Mouse (Mus musculus): ENCODE data around the gene Ccdc180. TPM values are rescaled to one million over a fixed set of nuclear protein-coding genes. Genes with fewer than 3 reads are reported as not detected.

The Ccdc180 gene
- total and polyA plus RNA-seq, 3 experiments, result 0.16 TPM; not detected in 2

DNA sequence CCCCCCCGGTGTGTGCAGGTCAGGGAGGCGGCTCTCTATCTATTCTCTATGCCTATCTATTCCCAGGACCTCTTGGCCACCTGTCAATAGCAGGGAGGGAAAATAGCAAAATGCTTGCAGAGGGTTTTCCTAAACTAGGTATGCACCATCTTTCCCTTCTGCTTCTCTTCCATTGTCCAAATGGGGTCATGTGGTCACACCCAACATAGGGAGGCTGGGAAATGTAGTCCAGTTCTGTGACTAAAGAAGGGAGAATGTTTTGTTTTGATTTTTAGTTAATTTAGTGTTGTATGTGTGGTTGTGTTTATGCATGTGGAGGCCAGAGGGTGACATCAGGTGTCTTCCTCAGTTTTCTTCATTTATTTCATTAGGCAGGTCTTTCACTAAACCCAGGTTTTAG lies 18.0 kb upstream of the Ccdc180 start:
- H3K4me3 ChIP-seq (ENCODE audit: low read depth, low read length), result no peak overlapping the region
- no peak for DNase-seq (ENCODE audit: low spot score)
- TF ChIP-seq GATA2 (IDR thresholded peaks at IDR 0.05; ENCODE audit: borderline replicate concordance, low read depth, low read length), result no peak
- TF ChIP-seq POLR2AphosphoS5 (IDR thresholded peaks at IDR 0.05; ENCODE audit: insufficient replicate concordance, low read depth, low read length), result no peak
- no peak for TF ChIP-seq TAL1 (conservative IDR thresholded peaks at IDR 0.05; ENCODE audit: low read depth, low read length)
- no peak for TF ChIP-seq CTCF (IDR thresholded peaks at IDR 0.05; ENCODE audit: low read depth, low read length)
- no peak for TF ChIP-seq GATA1 (IDR thresholded peaks at IDR 0.05; ENCODE audit: borderline replicate concordance, low read length)
- ATAC-seq (ENCODE audit: extremely low read depth, insufficient number of reproducible peaks, low FRiP score, poor library complexity, severe bottlenecking), result no peak
- peaks cover 9% of the 10 kb centered on the region for H3K9me3 ChIP-seq (replicated peaks)
- no peaks in the 10 kb centered on the region for H3K27me3 ChIP-seq (ENCODE audit: insufficient read depth, low read length)
- H3K36me3 ChIP-seq (replicated peaks), result no peaks in the 10 kb centered on the region
- H3K4me1 ChIP-seq (ENCODE audit: insufficient read depth, low read depth, low read length), result no peaks in the 10 kb centered on the region

GRCm38 (mm10) chr4:45878929-45879328 lies 11.2 kb upstream of the Ccdc180 start:
- H3K9me3 ChIP-seq (replicated peaks), result peaks cover 9% of the 10 kb centered on the region
- H3K4me3 ChIP-seq (ENCODE audit: low read depth, low read length), result no peak overlapping the region
- peak; percentile 16 for DNase-seq (ENCODE audit: low spot score)
- no peaks in the 10 kb centered on the region for H3K27me3 ChIP-seq (ENCODE audit: insufficient read depth, low read length)
- ATAC-seq (ENCODE audit: extremely low read depth, insufficient number of reproducible peaks, low FRiP score, poor library complexity, severe bottlenecking), result no peak
- H3K4me1 ChIP-seq (ENCODE audit: insufficient read depth, low read depth, low read length), result no peaks in the 10 kb centered on the region
- TF ChIP-seq CTCF (IDR thresholded peaks at IDR 0.05; ENCODE audit: low read depth, low read length) (peak; percentile 41; the same call in 1 of the 2 replicates), TAL1 (conservative IDR thresholded peaks at IDR 0.05; ENCODE audit: low read depth, low read length) (no peak)
- H3K36me3 ChIP-seq (replicated peaks), result no peaks in the 10 kb centered on the region

DNA sequence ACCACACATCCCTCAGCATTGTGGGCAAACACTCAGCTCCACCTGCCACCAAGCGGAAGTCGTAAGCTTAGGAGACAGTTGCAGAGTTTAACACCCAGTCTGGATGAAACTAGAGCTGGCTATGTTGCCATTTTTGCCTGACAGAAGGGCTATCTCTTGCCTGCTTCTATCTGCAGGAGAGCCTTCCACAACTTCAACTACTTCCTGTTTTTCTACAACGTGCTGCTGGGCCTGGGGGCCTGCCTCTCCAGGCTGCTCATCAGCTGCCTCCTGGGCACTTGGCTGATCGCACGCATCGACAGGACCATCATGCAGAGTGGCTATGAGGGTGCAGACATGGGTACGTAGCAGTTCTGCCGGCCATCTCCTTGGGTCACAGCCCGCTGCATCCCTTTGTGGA lies 7.6 kb upstream of the Ccdc180 start:
- no peaks in the 10 kb centered on the region for H3K9me3 ChIP-seq (replicated peaks)
- ATAC-seq (ENCODE audit: extremely low read depth, insufficient number of reproducible peaks, low FRiP score, poor library complexity, severe bottlenecking), result no peak
- H3K4me1 ChIP-seq (ENCODE audit: insufficient read depth, low read depth, low read length), result no peaks in the 10 kb centered on the region
- TF ChIP-seq POLR2AphosphoS5 (IDR thresholded peaks at IDR 0.05; ENCODE audit: insufficient replicate concordance, low read depth, low read length), result no peak
- TF ChIP-seq TAL1 (conservative IDR thresholded peaks at IDR 0.05; ENCODE audit: low read depth, low read length), result no peak
- no peak for TF ChIP-seq GATA1 (IDR thresholded peaks at IDR 0.05; ENCODE audit: borderline replicate concordance, low read length)
- TF ChIP-seq CTCF (IDR thresholded peaks at IDR 0.05; ENCODE audit: low read depth, low read length), result no peak
- no peak for TF ChIP-seq GATA2 (IDR thresholded peaks at IDR 0.05; ENCODE audit: borderline replicate concordance, low read depth, low read length)
- H3K36me3 ChIP-seq (replicated peaks), result no peaks in the 10 kb centered on the region
- no peak for DNase-seq (ENCODE audit: low spot score)
- no peak overlapping the region for H3K4me3 ChIP-seq (ENCODE audit: low read depth, low read length)
- no peaks in the 10 kb centered on the region for H3K27me3 ChIP-seq (ENCODE audit: insufficient read depth, low read length)

DNA sequence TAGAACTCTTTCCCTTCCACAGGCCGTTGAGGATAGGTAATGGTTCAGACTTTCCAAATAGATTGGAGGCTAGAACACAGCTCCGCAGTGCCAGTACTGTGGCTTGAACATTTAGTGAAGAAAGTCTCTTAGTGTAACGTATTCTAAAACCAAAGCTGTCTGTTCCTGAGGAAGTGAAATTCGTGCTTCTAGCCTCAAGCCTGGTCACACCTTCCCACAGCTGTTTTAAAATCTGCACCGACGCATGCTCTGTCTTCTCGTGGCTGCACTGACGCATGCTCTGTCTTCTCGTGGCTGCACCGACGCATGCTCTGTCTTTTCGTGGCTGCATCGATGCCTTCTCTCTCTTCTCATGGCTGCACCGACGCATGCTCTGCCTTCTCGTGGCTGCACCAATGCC lies 6.9 kb upstream of the Ccdc180 start:
- ATAC-seq (ENCODE audit: extremely low read depth, insufficient number of reproducible peaks, low FRiP score, poor library complexity, severe bottlenecking) (no peak), DNase-seq (ENCODE audit: low spot score) (no peak)
- Histone ChIP-seq H3K9me3 (replicated peaks) (no peaks in the 10 kb centered on the region), H3K4me3 (ENCODE audit: low read depth, low read length) (no peak overlapping the region), H3K4me1 (ENCODE audit: insufficient read depth, low read depth, low read length) (no peaks in the 10 kb centered on the region), H3K36me3 (replicated peaks) (no peaks in the 10 kb centered on the region), H3K27me3 (ENCODE audit: insufficient read depth, low read length) (no peaks in the 10 kb centered on the region)
- TF ChIP-seq CTCF (IDR thresholded peaks at IDR 0.05; ENCODE audit: low read depth, low read length), result no peak
- TF ChIP-seq GATA1 (IDR thresholded peaks at IDR 0.05; ENCODE audit: borderline replicate concordance, low read length), result no peak
- no peak for TF ChIP-seq POLR2AphosphoS5 (IDR thresholded peaks at IDR 0.05; ENCODE audit: insufficient replicate concordance, low read depth, low read length)
- TF ChIP-seq TAL1 (conservative IDR thresholded peaks at IDR 0.05; ENCODE audit: low read depth, low read length), result no peak
- TF ChIP-seq GATA2 (IDR thresholded peaks at IDR 0.05; ENCODE audit: borderline replicate concordance, low read depth, low read length), result no peak

GRCm38 (mm10) chr4:45889487-45889886 lies 616 bp upstream of the Ccdc180 start:
- no peaks in the 10 kb centered on the region for H3K4me1 ChIP-seq (ENCODE audit: insufficient read depth, low read depth, low read length)
- H3K36me3 ChIP-seq (replicated peaks), result no peaks in the 10 kb centered on the region
- H3K27me3 ChIP-seq (ENCODE audit: insufficient read depth, low read length), result no peaks in the 10 kb centered on the region
- H3K9me3 ChIP-seq (replicated peaks), result no peaks in the 10 kb centered on the region
- TF ChIP-seq GATA2 (IDR thresholded peaks at IDR 0.05; ENCODE audit: borderline replicate concordance, low read depth, low read length) (no peak), GATA1 (IDR thresholded peaks at IDR 0.05; ENCODE audit: borderline replicate concordance, low read length) (no peak), TAL1 (conservative IDR thresholded peaks at IDR 0.05; ENCODE audit: low read depth, low read length) (no peak), POLR2AphosphoS5 (IDR thresholded peaks at IDR 0.05; ENCODE audit: insufficient replicate concordance, low read depth, low read length) (no peak), CTCF (IDR thresholded peaks at IDR 0.05; ENCODE audit: low read depth, low read length) (no peak)
- no peak for DNase-seq (ENCODE audit: low spot score)
- no peak overlapping the region for H3K4me3 ChIP-seq (ENCODE audit: low read depth, low read length)
- no peak for ATAC-seq (ENCODE audit: extremely low read depth, insufficient number of reproducible peaks, low FRiP score, poor library complexity, severe bottlenecking)

DNA sequence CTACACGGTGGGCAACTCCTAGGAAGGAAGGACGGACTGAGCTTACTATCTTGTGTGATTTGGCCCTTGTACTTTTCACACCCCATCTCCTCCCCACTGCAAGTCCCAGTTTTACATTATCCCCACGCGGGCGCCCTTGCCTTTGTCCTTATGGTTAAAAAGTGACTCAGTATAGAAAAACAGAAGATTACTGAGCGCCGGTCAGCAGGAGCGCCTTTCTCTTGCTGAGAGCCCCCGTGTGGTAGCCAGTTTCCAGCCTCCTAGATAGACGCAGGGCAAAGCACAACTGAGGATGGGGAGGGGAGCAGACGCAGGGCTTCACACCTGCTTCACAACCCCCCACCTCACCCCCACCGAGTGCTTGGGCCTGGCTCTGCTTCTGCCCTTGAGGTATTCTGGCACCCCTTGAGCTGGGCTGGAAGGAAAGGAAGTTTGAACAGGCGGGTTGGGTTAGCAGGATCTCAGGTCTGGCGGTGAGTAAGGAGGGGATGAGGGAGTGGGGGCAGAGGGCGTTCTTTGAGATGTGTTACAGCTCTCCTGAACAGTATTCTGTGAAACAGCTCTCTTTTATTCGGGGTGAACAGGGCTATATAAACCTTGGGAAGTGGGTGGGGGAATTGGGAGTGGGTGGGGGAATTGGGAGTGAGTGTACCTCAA lies 6.5 kb downstream of the Ccdc180 start:
- DNase-seq (ENCODE audit: low spot score), result no peak
- peaks cover 4% of the 10 kb centered on the region; the same call in 1 of the 2 replicates for H3K27me3 ChIP-seq (ENCODE audit: insufficient read depth, low read length)
- H3K9me3 ChIP-seq (replicated peaks), result no peaks in the 10 kb centered on the region
- no peak for ATAC-seq (ENCODE audit: extremely low read depth, insufficient number of reproducible peaks, low FRiP score, poor library complexity, severe bottlenecking)
- no peak overlapping the region for H3K4me3 ChIP-seq (ENCODE audit: low read depth, low read length)
- H3K36me3 ChIP-seq (replicated peaks), result no peaks in the 10 kb centered on the region
- H3K4me1 ChIP-seq (ENCODE audit: insufficient read depth, low read depth, low read length), result no peaks in the 10 kb centered on the region
- TF ChIP-seq GATA2 (IDR thresholded peaks at IDR 0.05; ENCODE audit: borderline replicate concordance, low read depth, low read length) (no peak), TAL1 (conservative IDR thresholded peaks at IDR 0.05; ENCODE audit: low read depth, low read length) (no peak), GATA1 (IDR thresholded peaks at IDR 0.05; ENCODE audit: borderline replicate concordance, low read length) (no peak), POLR2AphosphoS5 (IDR thresholded peaks at IDR 0.05; ENCODE audit: insufficient replicate concordance, low read depth, low read length) (no peak), CTCF (IDR thresholded peaks at IDR 0.05; ENCODE audit: low read depth, low read length) (no peak)

Data from G1E (cell line).